9 mouse cellular contexts compared by ENCODE assay signal in genomic region chr14:72783248-72783647, GRCm38 (mm10).
DNase-seq lines count a peak whose midpoint lies in the region; ATAC-seq lines count a peak whose summit lies in the region.
"Had no signal": no experiment of that assay in that cellular context is flagged by ENCODE, and none has a peak within 500 bp of the region (broad histone marks: within the 10 kb centered on the region; RNA-seq: fewer than 3 reads in every experiment).

No protein-coding gene starts in this region.

- intact Hi-C loops in left cerebral cortex, postnatal 25 days (cut with DNase I): no loop called here

- no peaks in the 10 kb centered on the region for H3K27me3 ChIP-seq in hindbrain, embryonic 10.5 days (ENCODE audit: insufficient read depth, poor library complexity, severe bottlenecking)
- no peaks in the 10 kb centered on the region for H3K27me3 ChIP-seq in midbrain, embryonic 11.5 days (ENCODE audit: control insufficient read depth, insufficient read depth, low read length)

- peak; percentile 7 for DNase-seq in adrenal gland, postnatal 10 days
- DNase-seq in adrenal gland, postnatal 4 days (ENCODE audit: low spot score in 2 of 2): no peak
- peak; percentile 24 for DNase-seq in urinary bladder, postnatal 25 days (ENCODE audit: low spot score)
- DNase-seq in urinary bladder, postnatal 10 days (ENCODE audit: low spot score): no peak
- peak; percentile 10 to 71 for DNase-seq in left cerebral cortex, postnatal 25 days (ENCODE audit: low spot score in 2 of 2)
- peak; percentile 30 for DNase-seq in ovary, postnatal 36 days (ENCODE audit: low spot score)
- DNase-seq in hindbrain, embryonic 10.5 days (ENCODE audit: low spot score): no peak
- DNase-seq in midbrain, embryonic 11.5 days (ENCODE audit: low spot score, missing footprints): no peak

- H3K27ac ChIP-seq in hindbrain, embryonic 10.5 days: no peak overlapping the region
- H3K27ac ChIP-seq in midbrain, embryonic 11.5 days (ENCODE audit: low read depth, low read length): no peak overlapping the region
- H3K27ac ChIP-seq: liver, embryonic 14.5 days had no signal

- no peaks in the 10 kb centered on the region for H3K36me3 ChIP-seq in hindbrain, embryonic 10.5 days
- H3K36me3 ChIP-seq in midbrain, embryonic 11.5 days (ENCODE audit: control insufficient read depth, insufficient read depth, low read length): no peaks in the 10 kb centered on the region

- H3K4me3 ChIP-seq in hindbrain, embryonic 10.5 days: no peak overlapping the region
- H3K4me3 ChIP-seq in midbrain, embryonic 11.5 days (ENCODE audit: low read depth, low read length): no peak overlapping the region

- no peaks in the 10 kb centered on the region for H3K4me1 ChIP-seq in hindbrain, embryonic 10.5 days (replicated peaks)
- H3K4me1 ChIP-seq in midbrain, embryonic 11.5 days (ENCODE audit: control insufficient read depth, insufficient read depth, low read length): no peaks in the 10 kb centered on the region

- WGBS in hindbrain, embryonic 10.5 days: 68% methylated on average over 9 of the region's 9 CpGs
- 75% methylated on average over 9 of the region's 9 CpGs for WGBS in midbrain, embryonic 11.5 days

- no peak for ATAC-seq in midbrain, embryonic 11.5 days (ENCODE audit: low FRiP score)

- no peak overlapping the region for H3K9ac ChIP-seq in midbrain, embryonic 11.5 days (ENCODE audit: low read length)
- H3K9ac ChIP-seq: liver, embryonic 14.5 days had no signal

- no peak overlapping the region for H3K4me2 ChIP-seq in midbrain, embryonic 11.5 days

- no peaks in the 10 kb centered on the region for H3K9me3 ChIP-seq in hindbrain, embryonic 10.5 days
- no peaks in the 10 kb centered on the region for H3K9me3 ChIP-seq in midbrain, embryonic 11.5 days (ENCODE audit: control insufficient read depth, low read length)

Comparison
In these comparisons a context has a peak if more than half of its experiments do, and no peak if none do; other contexts are left out.
1. DNase-seq: peak in adrenal gland, postnatal 10 days (single experiment), urinary bladder, postnatal 25 days (single experiment), left cerebral cortex, postnatal 25 days (2 of 2) and ovary, postnatal 36 days (single experiment); none in adrenal gland, postnatal 4 days (0 of 2), urinary bladder, postnatal 10 days (single experiment), hindbrain, embryonic 10.5 days (single experiment) and midbrain, embryonic 11.5 days (single experiment).